In the genomic region with DNA sequence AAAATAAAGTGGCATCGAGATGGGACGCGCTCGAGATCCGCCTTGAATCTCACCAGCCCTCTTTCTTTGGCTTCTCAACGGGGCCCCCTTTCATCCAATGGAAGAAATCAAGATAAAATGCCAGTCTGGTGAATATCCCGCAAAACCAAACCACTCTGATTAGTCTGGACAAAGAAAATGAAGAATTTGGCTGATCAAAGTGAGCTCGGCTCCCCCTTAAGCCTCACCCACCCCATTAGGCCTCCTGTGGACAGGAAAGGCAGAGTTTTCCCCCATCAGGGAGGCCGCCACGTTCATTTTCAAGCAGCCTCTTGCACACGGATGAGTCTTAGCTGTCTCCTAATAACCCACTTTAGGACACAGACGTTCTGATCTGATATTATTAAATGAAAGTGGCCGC, we compare ENCODE assay signal across 23 mouse cellular contexts. TPM values are rescaled to one million over a fixed set of nuclear protein-coding genes. Genes with fewer than 3 reads are reported as not detected.
DNase-seq lines count a peak whose midpoint lies in the region; ATAC-seq and TF ChIP-seq lines count a peak whose summit lies in the region.
"Had no signal": no experiment of that assay in that cellular context is flagged by ENCODE, and none has a peak within 500 bp of the region (broad histone marks: within the 10 kb centered on the region; RNA-seq: fewer than 3 reads in every experiment).

No protein-coding gene starts in this region.

- H3K4me3 ChIP-seq in limb, embryonic 12.5 days (replicated peaks), result no peak overlapping the region
- no peak overlapping the region; the same call in 1 of the 2 replicates for H3K4me3 ChIP-seq in limb, embryonic 10.5 days
- H3K4me3 ChIP-seq in forebrain, embryonic 12.5 days (replicated peaks), result no peak overlapping the region
- no peak overlapping the region for H3K4me3 ChIP-seq in midbrain, embryonic 13.5 days (replicated peaks)
- H3K4me3 ChIP-seq: gastrocnemius, adult 2 months; limb, embryonic 15.5 days; neural tube, embryonic 12.5 days had no signal

- no peaks in the 10 kb centered on the region for H3K36me3 ChIP-seq in limb, embryonic 12.5 days
- H3K36me3 ChIP-seq in limb, embryonic 10.5 days, result no peaks in the 10 kb centered on the region
- H3K36me3 ChIP-seq in forebrain, embryonic 12.5 days (replicated peaks), result no peaks in the 10 kb centered on the region
- no peaks in the 10 kb centered on the region for H3K36me3 ChIP-seq in midbrain, embryonic 13.5 days
- H3K36me3 ChIP-seq: limb, embryonic 15.5 days; neural tube, embryonic 12.5 days had no signal

- intact Hi-C loops in gastrocnemius, postnatal 14 days (cut with DNase I; ENCODE audit: low total_unique reads), result no loop called here

- H3K4me2 ChIP-seq in limb, embryonic 12.5 days, result 0 out of 2 replicates have a peak overlapping the region, but pooled peaks have one; percentile 19
- peak overlapping the region; percentile 22 for H3K4me2 ChIP-seq in forebrain, embryonic 12.5 days
- H3K4me2 ChIP-seq in midbrain, embryonic 13.5 days (replicated peaks), result peak overlapping the region; percentile 24
- H3K4me2 ChIP-seq: limb, embryonic 15.5 days; lung, embryonic 14.5 days; neural tube, embryonic 12.5 days had no signal

- TF ChIP-seq POLR2A in brain, embryonic 14.5 days (IDR thresholded peaks at IDR 0.05; ENCODE audit: borderline replicate concordance, extremely low read depth, insufficient read depth, insufficient read length, poor library complexity, severe bottlenecking), result no peak

- no peak for ATAC-seq in limb, embryonic 12.5 days (ENCODE audit: insufficient number of reproducible peaks, insufficient read depth, low FRiP score, low TSS enrichment, low read depth)
- ATAC-seq in forebrain, embryonic 12.5 days (ENCODE audit: low FRiP score), result no peak
- ATAC-seq in midbrain, embryonic 13.5 days, result no peak
- ATAC-seq: activated CD4-positive, CD25-positive, alpha-beta regulatory T cell, adult 4 months had no signal

- peaks cover 45% of the 10 kb centered on the region for H3K27me3 ChIP-seq in limb, embryonic 12.5 days
- peaks cover 78% of the 10 kb centered on the region for H3K27me3 ChIP-seq in limb, embryonic 10.5 days (ENCODE audit: low read depth, poor library complexity, severe bottlenecking)
- peaks cover 48% of the 10 kb centered on the region for H3K27me3 ChIP-seq in forebrain, embryonic 12.5 days
- H3K27me3 ChIP-seq in midbrain, embryonic 13.5 days, result peaks cover 17% of the 10 kb centered on the region

- no peak for DNase-seq in limb, embryonic 10.5 days (ENCODE audit: low spot score)
- peak; percentile 62 for DNase-seq in brain, embryonic 14.5 days (ENCODE audit: low read depth)
- no peak for DNase-seq in gastrocnemius, postnatal 14 days
- DNase-seq in yolk sac, embryonic 10.5 days (ENCODE audit: low spot score), result no peak
- DNase-seq: adrenal gland, postnatal 10 days; B cell, adult 2 months; cerebellum, adult 8-10 months; gastrocnemius, adult 2 months; heart, postnatal 10 days; kidney, adult 2 months; layer of hippocampus, adult 9-11 months; lung, embryonic 14.5 days; right cerebral cortex, adult 18-20 months; right cerebral cortex, postnatal 4 days; thymus, postnatal 36 days had no signal

- H3K9me3 ChIP-seq in limb, embryonic 12.5 days, result no peaks in the 10 kb centered on the region
- no peaks in the 10 kb centered on the region for H3K9me3 ChIP-seq in limb, embryonic 10.5 days (replicated peaks)
- no peaks in the 10 kb centered on the region for H3K9me3 ChIP-seq in forebrain, embryonic 12.5 days
- H3K9me3 ChIP-seq in midbrain, embryonic 13.5 days, result no peaks in the 10 kb centered on the region
- H3K9me3 ChIP-seq: limb, embryonic 15.5 days; neural tube, embryonic 12.5 days had no signal

- WGBS in limb, embryonic 12.5 days, result 19% methylated on average over 13 of the region's 13 CpGs
- WGBS in limb, embryonic 10.5 days, result 14% methylated on average over 13 of the region's 13 CpGs
- 9% methylated on average over 13 of the region's 13 CpGs for WGBS in forebrain, embryonic 12.5 days
- WGBS in midbrain, embryonic 13.5 days, result 13% methylated on average over 13 of the region's 13 CpGs

- no peak overlapping the region for H3K9ac ChIP-seq in limb, embryonic 12.5 days (replicated peaks)
- H3K9ac ChIP-seq in forebrain, embryonic 12.5 days, result no peak overlapping the region
- no peak overlapping the region for H3K9ac ChIP-seq in midbrain, embryonic 13.5 days (replicated peaks)
- H3K9ac ChIP-seq: limb, embryonic 15.5 days; liver, embryonic 14.5 days; lung, embryonic 14.5 days; neural tube, embryonic 12.5 days had no signal

- peaks cover 17% of the 10 kb centered on the region for H3K4me1 ChIP-seq in limb, embryonic 12.5 days (replicated peaks)
- H3K4me1 ChIP-seq in limb, embryonic 10.5 days, result peaks cover 28% of the 10 kb centered on the region
- H3K4me1 ChIP-seq in forebrain, embryonic 12.5 days, result peaks cover 11% of the 10 kb centered on the region
- peaks cover 14% of the 10 kb centered on the region for H3K4me1 ChIP-seq in midbrain, embryonic 13.5 days (replicated peaks)
- H3K4me1 ChIP-seq: neural tube, embryonic 12.5 days had no signal

- no peak for TF ChIP-seq CTCF in brain, embryonic 14.5 days (IDR thresholded peaks at IDR 0.05; ENCODE audit: borderline replicate concordance, extremely low read depth, insufficient read depth, insufficient read length)

- H3K27ac ChIP-seq in limb, embryonic 12.5 days, result no peak overlapping the region
- H3K27ac ChIP-seq in limb, embryonic 10.5 days, result no peak overlapping the region
- H3K27ac ChIP-seq in forebrain, embryonic 12.5 days, result no peak overlapping the region
- H3K27ac ChIP-seq in midbrain, embryonic 13.5 days, result 0 out of 2 replicates have a peak overlapping the region, but pooled peaks have one; percentile 35
- H3K27ac ChIP-seq: gastrocnemius, adult 2 months; kidney, postnatal 0 days; limb, embryonic 15.5 days; liver, embryonic 14.5 days; neural tube, embryonic 12.5 days had no signal

RNA-seq across cellular contexts. Expression of a gene that starts 47.0 kb away (rescaled TPM):
- polyA plus RNA-seq in limb, embryonic 12.5 days (2016; fragmentation: Nextera tagmentation; extraction: Ambion mirVana), result 189 and 195 TPM in 2 replicates
- 96.4 and 166 TPM in 2 replicates for polyA plus RNA-seq in limb, embryonic 10.5 days (2016; fragmentation: Nextera tagmentation; extraction: Ambion mirVana)
- 222 and 296 TPM in 2 replicates for polyA plus RNA-seq in brain, embryonic 14.5 days (2012; rRNA removed)
- polyA plus RNA-seq in forebrain, embryonic 12.5 days (2016; fragmentation: Nextera tagmentation; extraction: Ambion mirVana), result 212 and 220 TPM in 2 replicates
- polyA plus RNA-seq in midbrain, embryonic 13.5 days (2015; fragmentation: Nextera tagmentation; extraction: Ambion mirVana), result 584 and 798 TPM in 2 replicates
- total RNA-seq in gastrocnemius, postnatal 14 days (2021), result 10 to 100 TPM; 10.7 to 12.9 TPM
